Mouse (Mus musculus) left cerebral cortex, adult 2 months (tissue): ENCODE results near the gene Ran. TPM values are rescaled to one million over a fixed set of nuclear protein-coding genes. Genes with fewer than 3 reads are reported as not detected.
A peak's percentile ranks its signal among the peaks of the same experiment; 100 is the strongest.

Experiments used
- DNase-seq, 2 experiments: peaks; one replicate each; pipeline ENCODE4 v3.0.0; 2021 to 2022; ENCODE audit warnings: low spot score in 2 of 2, mixed read lengths in 1 of 2; ENCODE audit errors: extremely low spot score in 1 of 2
- H3K27ac ChIP-seq: fragments of 200-600 bp; 2 replicates; pipeline ENCODE4 v1.8.1; 2022
- H3K4me3 ChIP-seq: fragments of 200-600 bp; 2 replicates; pipeline ENCODE4 v1.8.1; 2022
- CTCF ChIP-seq: fragments of 200-600 bp; IDR thresholded peaks from 2 replicates; pipeline ENCODE4 v1.8.1; 2022; ENCODE audit warnings: antibody characterized with exemption, mild to moderate bottlenecking, moderate library complexity
- intact Hi-C: fragments of 180-260 bp; cut with DNase I; formaldehyde crosslinking; loops from one replicate; pipeline ENCODE4 v1.15.1; 2025
- total RNA-seq, 2 experiments: library from RNA; stranded (reverse); gene quantifications; 2 replicates each; pipeline ENCODE4 v1.2.3; 2021

Ran gene
- total RNA-seq, 2 experiments from 2014 or later = 152 to 166 TPM

GRCm38 (mm10) chr5:129049372-129049771, 29.5 kb downstream of the Ran start:
- DNase-seq = peak; percentile 46 to 55
- no peak for TF ChIP-seq CTCF
- Histone ChIP-seq H3K4me3 (no peak overlapping the region), H3K27ac (no peak overlapping the region)
- intact Hi-C loops = no loop called here

- no peak overlapping the region for H3K27ac ChIP-seq
Measured at GRCm38 (mm10) chr5:129051910-129052309, 32.0 kb downstream of the Ran start.

GRCm38 (mm10) chr5:129052636-129053355, 32.9 kb downstream of the Ran start:
- no peak for DNase-seq
- Histone ChIP-seq H3K27ac (no peak overlapping the region), H3K4me3 (no peak overlapping the region)
- no peak for TF ChIP-seq CTCF
- intact Hi-C loops = no loop called here

More at GRCm38 (mm10) chr5:129051910-129052309, 32.0 kb downstream of the Ran start:
- H3K4me3 ChIP-seq = no peak overlapping the region
- peak; percentile 18; the same call in 1 of the 2 replicates for TF ChIP-seq CTCF
- intact Hi-C loops = no loop called here
- DNase-seq = no peak

- Histone ChIP-seq H3K4me3 (no peak overlapping the region), H3K27ac (no peak overlapping the region)
- no peak for DNase-seq
- no peak for TF ChIP-seq CTCF
- intact Hi-C loops = no loop called here
Measured at GRCm38 (mm10) chr5:129054675-129055284, 34.9 kb downstream of the Ran start.

DNA sequence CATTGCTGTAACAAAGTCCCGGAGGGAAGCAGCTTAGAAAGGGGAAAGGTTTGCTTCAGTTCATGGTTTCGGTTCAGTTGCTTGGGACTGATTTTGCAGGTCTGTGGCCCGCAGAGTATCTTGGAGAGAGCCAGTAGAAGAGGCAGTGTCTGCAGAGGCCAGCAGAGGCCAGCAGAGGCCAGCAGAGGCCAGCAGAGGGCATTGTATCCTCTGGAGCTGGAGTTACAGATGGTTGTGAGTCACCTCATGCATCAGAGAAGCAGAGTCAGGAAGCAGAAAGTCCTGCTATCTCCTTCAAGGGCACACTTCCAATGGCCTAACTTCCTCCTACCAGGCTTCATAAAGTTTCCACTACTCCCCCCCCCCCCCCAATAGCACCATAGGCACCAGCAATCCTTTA, 39.2 kb downstream of the Ran start:
- H3K27ac ChIP-seq = no peak overlapping the region
- DNase-seq = no peak
- intact Hi-C loops = no loop called here
- no peak; the same call in 1 of the 2 replicates for TF ChIP-seq CTCF
- no peak overlapping the region for H3K4me3 ChIP-seq

DNA sequence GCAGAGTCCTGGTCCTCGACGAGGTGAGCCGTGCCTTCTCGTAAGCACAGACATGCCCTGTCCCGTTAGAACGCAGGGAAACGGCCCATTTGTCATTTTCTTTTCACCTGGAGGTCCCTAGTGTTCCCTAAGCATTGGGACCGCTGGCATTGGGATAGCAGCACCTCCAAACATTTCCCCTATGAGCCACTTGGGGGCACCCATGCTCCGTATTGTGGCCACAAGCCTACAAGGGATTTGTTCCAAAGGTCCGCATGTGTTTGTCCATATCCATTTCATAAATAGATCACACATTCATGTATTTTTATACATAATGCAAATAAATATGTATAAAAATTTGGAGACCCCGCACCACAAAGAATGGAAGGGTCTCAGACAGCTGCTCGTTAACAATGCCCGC, 41.7 kb downstream of the Ran start:
- Histone ChIP-seq H3K4me3 (no peak overlapping the region), H3K27ac (no peak overlapping the region)
- TF ChIP-seq CTCF = peak; percentile 74
- peak; percentile 72 to 81 for DNase-seq
- intact Hi-C loops = loop anchor here (2.0 to 10.0 kb wide), 2 partner anchors 323 to 393 kb away; no protein-coding TSS in a partner anchor

GRCm38 (mm10) chr5:129063037-129063791, 43.3 kb downstream of the Ran start:
- intact Hi-C loops = loop anchor here (1.0 to 10.0 kb wide), 3 partner anchors 116 to 523 kb away; no protein-coding TSS in a partner anchor
- Histone ChIP-seq H3K4me3 (peak overlapping the region; percentile 36), H3K27ac (peak overlapping the region; percentile 38; the same call in 1 of the 2 replicates)
- peak; percentile 73 for TF ChIP-seq CTCF
- peak; percentile 82 to 89 for DNase-seq

DNA sequence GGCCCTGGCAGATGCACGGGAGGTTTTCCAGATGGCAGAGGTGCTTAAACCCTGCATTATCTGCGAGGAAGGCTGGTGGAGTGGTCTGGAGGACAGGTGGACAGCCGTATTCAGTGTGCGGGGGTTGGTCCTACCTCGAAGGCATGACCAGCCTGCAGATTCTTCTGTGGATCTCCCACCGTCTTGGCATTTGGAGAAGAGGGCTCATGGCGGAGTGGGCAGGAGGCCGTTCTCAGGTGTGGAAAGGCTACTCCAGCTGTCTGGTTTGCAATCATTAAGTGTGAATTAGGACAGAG, 43.9 kb downstream of the Ran start:
- Histone ChIP-seq H3K4me3 (peak overlapping the region; percentile 36), H3K27ac (peak overlapping the region; percentile 38; the same call in 1 of the 2 replicates)
- intact Hi-C loops = loop anchor here (1.0 to 10.0 kb wide), 3 partner anchors 115 to 523 kb away; no protein-coding TSS in a partner anchor
- no peak for DNase-seq
- no peak for TF ChIP-seq CTCF

- no peak overlapping the region for H3K4me3 ChIP-seq
- H3K27ac ChIP-seq = no peak overlapping the region
- DNase-seq = no peak
- no peak for TF ChIP-seq CTCF
- intact Hi-C loops = loop anchor here (10.0 kb wide), 1 partner anchor 391 kb away; no protein-coding TSS in a partner anchor
Measured at GRCm38 (mm10) chr5:129064186-129064585, 44.3 kb downstream of the Ran start.

- TF ChIP-seq CTCF = no peak
- Histone ChIP-seq H3K4me3 (no peak overlapping the region), H3K27ac (peak overlapping the region; percentile 61; the same call in 1 of the 2 replicates)
- intact Hi-C loops = loop anchor here (10.0 kb wide), 1 partner anchor 390 kb away; no protein-coding TSS in a partner anchor
- DNase-seq = no peak
Measured at GRCm38 (mm10) chr5:129065301-129065700, 45.4 kb downstream of the Ran start.

GRCm38 (mm10) chr5:129065946-129066345, 46.1 kb downstream of the Ran start:
- DNase-seq = no peak
- H3K4me3 ChIP-seq = no peak overlapping the region
- TF ChIP-seq CTCF = no peak
- H3K27ac ChIP-seq = peak overlapping the region; percentile 41; the same call in 1 of the 2 replicates
- intact Hi-C loops = loop anchor here (2.0 to 10.0 kb wide), 2 partner anchors 55 to 389 kb away; no protein-coding TSS in a partner anchor
